Mouse (Mus musculus): Measurements from ENCODE around the gene Cdkn2c.

GRCm38 (mm10) chr4:109683561-109683960 lies 16.6 kb upstream of the Cdkn2c start:
- TF ChIP-seq CTCF (IDR thresholded peaks at IDR 0.05; ENCODE audit: low read depth) (no peak), EP300 (IDR thresholded peaks at IDR 0.05; ENCODE audit: low read depth) (no peak)
